Mouse (Mus musculus) ES-E14 (cell line): Measurements from ENCODE around the gene Supt4a. TPM values are rescaled to one million over a fixed set of nuclear protein-coding genes. Genes with fewer than 3 reads are reported as not detected.

Experiments used
- DNase-seq: peaks from one replicate; pipeline ENCODE4 v3.0.0-alpha.2; 2013; ENCODE audit warnings: low read depth, low spot score
- H3K27ac ChIP-seq: 2 replicates; pipeline ENCODE4 v1.5.1; 2012; ENCODE audit warnings: low read depth, mild to moderate bottlenecking, low read length, moderate library complexity, mixed read lengths; ENCODE audit not compliant: poor library complexity, insufficient read depth, severe bottlenecking
- H3K36me3 ChIP-seq: 2 replicates; pipeline ENCODE4 v1.6.1; 2012; ENCODE audit warnings: mild to moderate bottlenecking, low read length, moderate library complexity, mixed read lengths; ENCODE audit not compliant: control insufficient read depth, poor library complexity, insufficient read depth, severe bottlenecking
- H3K4me1 ChIP-seq, 2 experiments: fragments of 150-350 bp in 1 of 2; sonication (generic) in 1 of 2; 2 replicates each; pipeline ENCODE4 v1.6.1; 2012; ENCODE audit warnings: low read length in 2 of 2, mild to moderate bottlenecking in 1 of 2, mixed read lengths in 1 of 2; ENCODE audit not compliant: control insufficient read depth in 2 of 2, insufficient read depth in 2 of 2, poor library complexity in 1 of 2
- H3K4me3 ChIP-seq, 2 experiments: fragments of 150-350 bp in 1 of 2; sonication (generic) in 1 of 2; 2 replicates each; pipeline ENCODE4 v1.5.1; 2012; ENCODE audit warnings: low read length in 2 of 2, low read depth in 1 of 2, mild to moderate bottlenecking in 1 of 2, mixed read lengths in 1 of 2; ENCODE audit not compliant: insufficient read depth in 1 of 2, poor library complexity in 1 of 2, severe bottlenecking in 1 of 2
- H3K9ac ChIP-seq: 2 replicates; pipeline ENCODE4 v1.6.1; 2012; ENCODE audit warnings: low read depth, mild to moderate bottlenecking, low read length, mixed read lengths; ENCODE audit not compliant: poor library complexity, insufficient read depth, severe bottlenecking
- H3K9me3 ChIP-seq: fragments of 150-350 bp; sonication (generic); 2 replicates; pipeline ENCODE4 v1.6.1; 2012; ENCODE audit warnings: low read depth, mild to moderate bottlenecking, low read length; ENCODE audit not compliant: control insufficient read depth, insufficient read depth
- CHD2 ChIP-seq: IDR thresholded peaks from 2 replicates; pipeline ENCODE4 v1.6.1; 2014; ENCODE audit warnings: mild to moderate bottlenecking, low read depth, low read length, inconsistent platforms
- HCFC1 ChIP-seq: IDR thresholded peaks from 2 replicates; pipeline ENCODE4 v1.6.1; 2012; ENCODE audit warnings: low read length, inconsistent platforms, borderline replicate concordance; ENCODE audit not compliant: insufficient read depth
- MAFK ChIP-seq: IDR thresholded peaks from 2 replicates; pipeline ENCODE4 v1.6.1; 2014; ENCODE audit warnings: mild to moderate bottlenecking, low read depth, low read length, inconsistent platforms; ENCODE audit not compliant: insufficient read depth
- ZC3H11A ChIP-seq: IDR thresholded peaks from 2 replicates; pipeline ENCODE4 v1.6.1; 2012; ENCODE audit warnings: low read depth, mild to moderate bottlenecking, inconsistent platforms, low read length, borderline replicate concordance
- ZNF384 ChIP-seq: IDR thresholded peaks from 2 replicates; pipeline ENCODE4 v1.6.1; 2012; ENCODE audit warnings: low read depth, low read length, inconsistent platforms
- in situ Hi-C, 2 experiments: fragments of 600-800 bp; cut with MboI; formaldehyde crosslinking; loops; one replicate each; pipeline ENCODE4 v1.15.1; 2025; ENCODE audit warnings: low sequenced_read_pairs in 2 of 2, inconsistent platforms in 1 of 2; ENCODE audit not compliant: unreplicated experiment in 2 of 2
- total RNA-seq: library from RNA; depleted of rRNA; stranded (reverse); fragments of 300-350 nt; gene quantifications from 2 replicates; pipeline ENCODE4 v1.2.3, GENCODE M21; 2012

The Supt4a gene
- total RNA-seq, 1 experiment, result 220 TPM

- Histone ChIP-seq H3K27ac (no peak overlapping the region), H3K4me1 (peaks cover 0 to 7% of the 10 kb centered on the region in 2 experiments; a peak in 2 of 4 replicates), H3K4me3 (no peak overlapping the region), H3K9ac (no peak overlapping the region), H3K36me3 (no peaks in the 10 kb centered on the region), H3K9me3 (no peaks in the 10 kb centered on the region)
- no peak for TF ChIP-seq CHD2
- TF ChIP-seq ZC3H11A, result no peak
- no peak for TF ChIP-seq MAFK
- TF ChIP-seq HCFC1, result no peak
- no peak for TF ChIP-seq ZNF384
- DNase-seq, result no peak
- in situ Hi-C loops, result no loop called here
Measured at GRCm38 (mm10) chr11:87703654-87704053, 33.7 kb upstream of the Supt4a start.

GRCm38 (mm10) chr11:87704289-87704688 is 33.1 kb upstream of the Supt4a start:
- TF ChIP-seq MAFK, result no peak
- TF ChIP-seq CHD2, result no peak
- peaks cover 4 to 10% of the 10 kb centered on the region in 2 experiments; a peak in 2 of 4 replicates for H3K4me1 ChIP-seq

GRCm38 (mm10) chr11:87707570-87707969 is 29.8 kb upstream of the Supt4a start:
- Histone ChIP-seq H3K9me3 (no peaks in the 10 kb centered on the region), H3K9ac (no peak overlapping the region), H3K4me1 (peaks cover 12 to 20% of the 10 kb centered on the region in 2 experiments), H3K4me3 (no peak overlapping the region), H3K27ac (no peak overlapping the region), H3K36me3 (no peaks in the 10 kb centered on the region)
- in situ Hi-C loops, result no loop called here
- TF ChIP-seq ZNF384 (no peak), HCFC1 (no peak), MAFK (no peak), ZC3H11A (no peak), CHD2 (no peak)
- DNase-seq, result no peak

More at GRCm38 (mm10) chr11:87704289-87704688, 33.1 kb upstream of the Supt4a start:
- Histone ChIP-seq H3K9me3 (no peaks in the 10 kb centered on the region), H3K4me3 (no peak overlapping the region), H3K9ac (no peak overlapping the region), H3K27ac (no peak overlapping the region), H3K36me3 (no peaks in the 10 kb centered on the region)
- in situ Hi-C loops, result no loop called here
- DNase-seq, result no peak

- no peak overlapping the region for H3K27ac ChIP-seq
- no peaks in the 10 kb centered on the region for H3K36me3 ChIP-seq
- peaks cover 12 to 20% of the 10 kb centered on the region in 2 experiments for H3K4me1 ChIP-seq
- TF ChIP-seq MAFK, result no peak
- no peak for TF ChIP-seq HCFC1
- TF ChIP-seq ZNF384, result no peak
- TF ChIP-seq ZC3H11A, result no peak
- TF ChIP-seq CHD2, result no peak
- DNase-seq, result no peak
- no peaks in the 10 kb centered on the region for H3K9me3 ChIP-seq
- no peak overlapping the region for H3K4me3 ChIP-seq
- no peak overlapping the region for H3K9ac ChIP-seq
- in situ Hi-C loops, result no loop called here
Measured at GRCm38 (mm10) chr11:87708979-87709378, 28.4 kb upstream of the Supt4a start.

- peaks cover 12 to 20% of the 10 kb centered on the region in 2 experiments for H3K4me1 ChIP-seq
- H3K4me3 ChIP-seq, result peak overlapping the region; percentile 8 to 27; a peak in 3 of 4 replicates
- peak overlapping the region; percentile 25; the same call in 1 of the 2 replicates for H3K9ac ChIP-seq
- TF ChIP-seq ZC3H11A (no peak), CHD2 (0 out of 2 replicates have a peak, but pooled peaks have one; percentile 24)
- in situ Hi-C loops, result no loop called here
- no peak overlapping the region for H3K27ac ChIP-seq
- DNase-seq, result peak; percentile 48
- no peaks in the 10 kb centered on the region for H3K36me3 ChIP-seq
- no peaks in the 10 kb centered on the region for H3K9me3 ChIP-seq
Measured at GRCm38 (mm10) chr11:87709513-87710261, 27.7 kb upstream of the Supt4a start.
